Mouse (Mus musculus): ENCODE data around the gene Serac1.

- no peak for TF ChIP-seq HCFC1 (IDR thresholded peaks at IDR 0.05; ENCODE audit: borderline replicate concordance, insufficient read depth, low read length)
- no peak for TF ChIP-seq MAFK (IDR thresholded peaks at IDR 0.05; ENCODE audit: insufficient read depth, low read depth, low read length)
These were observed 31.4 kb upstream of the Serac1 start for GRCm38 (mm10) chr17:6110956-6111355.
